Mouse (Mus musculus) heart, adult 9 months (tissue): ENCODE results near the gene Atp13a2.
A peak's percentile ranks its signal among the peaks of the same experiment; 100 is the strongest.

Source experiments
- DNase-seq, 2 experiments: peaks; one replicate each; pipeline ENCODE4 v3.0.0; 2022; ENCODE audit warnings: low spot score in 2 of 2

The Atp13a2 gene

GRCm38 (mm10) chr4:140996812-140997211, 10.1 kb downstream of the Atp13a2 start:
- no peak for DNase-seq

DNA sequence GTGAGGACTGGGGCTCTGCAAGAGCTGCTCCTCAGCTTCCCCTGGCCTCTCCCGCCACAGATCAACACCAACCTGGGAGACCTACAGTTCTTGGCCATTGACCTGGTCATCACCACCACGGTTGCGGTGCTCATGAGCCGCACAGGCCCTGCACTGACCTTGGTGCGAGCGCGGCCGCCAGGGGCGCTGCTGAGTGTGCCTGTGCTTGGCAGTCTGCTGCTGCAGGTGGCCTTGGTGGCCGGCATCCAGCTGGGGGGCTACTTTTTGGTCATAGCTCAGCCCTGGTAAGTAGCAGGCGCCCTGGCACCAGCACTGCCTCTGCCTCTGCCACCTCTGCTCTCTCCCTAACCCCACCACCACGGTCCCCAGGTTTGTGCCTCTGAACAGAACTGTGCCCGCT, 19.3 kb downstream of the Atp13a2 start:
- DNase-seq, result no peak

DNA sequence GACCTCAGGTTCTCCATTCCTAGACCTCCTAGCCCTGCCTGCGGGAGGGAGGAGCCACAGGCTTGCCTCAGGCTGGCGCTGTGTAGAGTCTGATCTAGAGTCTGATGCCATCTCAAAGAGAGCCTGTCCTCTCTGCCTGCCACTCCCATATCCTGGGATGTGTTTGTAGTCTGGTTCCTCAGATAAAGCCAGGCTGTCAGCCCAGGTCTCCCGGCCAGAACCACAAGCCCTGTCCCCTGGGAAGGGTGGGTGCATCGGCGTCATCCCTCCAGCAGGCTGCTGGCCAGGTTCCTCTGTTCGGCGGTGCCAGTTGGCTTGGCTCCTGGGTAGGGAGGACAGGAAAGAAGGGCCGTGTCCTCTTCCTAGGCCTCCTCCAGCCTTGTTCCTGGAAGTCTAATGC, 21.4 kb downstream of the Atp13a2 start:
- DNase-seq, result peak; percentile 74 to 76

- no peak for DNase-seq
Observed at GRCm38 (mm10) chr4:141010118-141010517, 23.4 kb downstream of the Atp13a2 start, which contains the start of gene Mfap2. TSS of gene Mfap2 (plus strand) at chr4:141010418.

- DNase-seq, result no peak
Observed at GRCm38 (mm10) chr4:141010526-141010925, 23.9 kb downstream of the Atp13a2 start.

DNA sequence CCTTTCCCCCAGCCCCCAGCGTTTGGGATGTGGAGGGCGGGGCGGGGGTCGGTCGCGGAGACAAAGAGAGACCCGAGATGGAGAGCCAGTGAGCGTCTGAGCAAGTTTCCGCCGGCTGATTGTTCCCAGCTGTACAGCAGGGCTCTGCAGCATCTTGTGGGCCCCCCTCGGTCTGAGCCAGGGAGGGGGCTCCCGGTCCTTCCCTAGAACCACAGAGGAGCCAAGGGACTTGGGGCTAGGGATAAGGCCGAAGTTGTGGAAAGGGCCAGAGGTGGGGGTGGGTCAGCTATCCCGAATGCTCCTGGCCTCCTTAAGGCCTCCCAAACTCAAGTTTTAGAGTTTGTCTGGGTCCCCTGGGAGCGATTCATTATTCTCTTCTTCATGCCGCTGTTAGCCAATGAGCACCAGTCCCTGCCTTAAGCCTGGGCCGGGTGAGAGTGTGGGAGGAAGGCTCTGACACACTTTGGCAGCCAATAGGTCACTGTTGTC, 24.3 kb downstream of the Atp13a2 start:
- peak in 1 of 2 experiments; percentile 44 for DNase-seq

DNA sequence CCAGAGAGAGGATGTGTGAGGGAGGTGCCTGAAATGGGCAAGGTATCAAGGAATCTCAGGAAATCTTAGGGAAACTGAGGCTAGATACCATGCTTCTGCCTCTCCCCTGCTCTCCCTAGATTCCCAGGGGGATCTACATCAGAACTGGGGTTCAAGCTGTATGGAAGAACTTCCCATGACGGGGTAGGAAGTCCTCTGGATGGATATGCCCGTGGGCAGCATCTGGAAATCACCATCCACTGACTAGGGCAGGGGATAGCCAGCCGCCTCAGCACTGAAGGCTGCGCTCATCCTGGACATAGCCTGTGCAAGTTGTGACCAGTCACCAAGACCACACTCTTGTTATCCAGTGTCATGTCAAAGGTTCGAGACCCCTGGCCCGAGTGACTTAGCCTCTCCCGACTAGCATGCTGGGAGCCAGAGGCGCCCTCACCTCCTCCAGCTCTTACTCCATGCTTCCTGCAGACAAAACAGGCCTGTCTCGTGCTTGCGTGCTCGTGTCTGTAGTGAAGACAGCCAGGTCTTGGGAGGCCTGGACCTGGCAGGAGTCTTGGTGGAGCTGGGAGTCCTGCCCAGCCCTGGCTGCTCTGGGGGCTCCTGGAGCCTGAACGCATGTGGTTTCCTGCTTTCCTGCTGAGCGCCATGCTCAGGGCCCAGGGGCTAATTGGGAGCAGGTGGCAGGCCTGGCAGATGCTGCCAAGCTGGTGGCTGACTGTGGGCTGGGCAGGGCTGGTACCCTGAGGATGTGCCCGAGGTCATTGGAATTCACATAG, 25.1 kb downstream of the Atp13a2 start:
- DNase-seq, result peak in 1 of 2 experiments; percentile 39

GRCm38 (mm10) chr4:141012558-141012957, 25.9 kb downstream of the Atp13a2 start:
- DNase-seq, result no peak

DNA sequence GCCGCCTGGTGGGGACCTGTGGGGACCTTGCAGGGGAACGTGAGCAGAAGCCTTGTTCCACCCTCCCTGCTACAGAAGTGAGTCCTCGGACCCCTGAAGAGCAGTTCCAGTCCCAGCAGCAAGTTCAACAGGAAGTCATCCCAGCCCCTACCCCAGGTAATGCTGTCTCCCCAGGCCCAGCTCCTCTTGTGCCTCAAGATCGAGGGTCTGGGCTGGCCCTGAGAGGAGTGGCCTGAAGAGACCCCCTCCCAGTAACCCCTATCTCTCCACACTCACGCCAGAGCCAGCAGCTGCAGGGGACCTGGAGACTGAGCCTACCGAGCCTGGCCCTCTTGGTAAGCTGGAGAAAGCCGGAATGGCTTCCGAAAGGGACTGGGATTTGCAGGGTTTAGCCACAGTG, 27.4 kb downstream of the Atp13a2 start:
- no peak for DNase-seq

GRCm38 (mm10) chr4:141014856-141015255, 28.2 kb downstream of the Atp13a2 start:
- DNase-seq, result no peak

- DNase-seq, result no peak
Observed at GRCm38 (mm10) chr4:141015356-141015755, 28.7 kb downstream of the Atp13a2 start.

- DNase-seq, result peak in 1 of 2 experiments; percentile 41
Observed at GRCm38 (mm10) chr4:141016311-141016710, 29.6 kb downstream of the Atp13a2 start.

DNA sequence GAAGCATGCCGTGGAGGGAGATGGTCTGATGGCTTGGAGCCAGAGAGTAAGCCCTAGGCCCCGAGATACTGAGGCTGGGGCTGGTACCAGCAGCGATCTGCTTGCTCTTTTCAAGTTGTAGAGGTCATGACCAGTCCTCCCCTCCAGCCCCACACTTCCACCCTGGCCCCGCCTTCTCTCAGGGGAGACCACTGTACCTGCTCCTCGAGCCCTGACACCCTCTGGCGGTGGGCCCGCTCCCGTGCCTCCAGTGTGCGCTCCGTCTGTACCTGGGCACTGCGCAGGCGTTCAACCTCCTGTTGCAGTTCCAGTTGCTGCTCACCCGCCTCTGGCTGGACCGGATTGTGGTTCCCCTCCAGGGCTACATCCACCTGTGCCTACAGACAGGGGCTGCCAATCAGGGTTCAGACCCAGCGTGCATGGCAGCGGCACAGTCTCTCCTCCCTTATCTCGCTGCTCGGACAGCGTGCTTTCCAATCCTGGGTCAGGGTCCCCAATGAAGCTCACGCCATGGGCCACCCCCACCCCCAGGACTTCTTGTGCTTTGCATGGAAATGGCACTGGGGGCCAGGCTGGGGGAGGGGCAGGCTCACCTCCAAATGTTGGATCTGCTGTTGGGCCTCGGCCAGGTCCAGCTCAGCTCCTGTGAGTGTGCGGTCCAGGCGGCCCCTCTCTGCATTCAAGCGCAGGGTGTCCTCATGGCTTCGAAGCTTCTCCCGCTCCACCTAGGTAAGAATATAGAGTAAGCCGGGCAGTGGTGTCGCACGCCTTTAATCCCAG, 31.2 kb downstream of the Atp13a2 start:
- no peak for DNase-seq

GRCm38 (mm10) chr4:141020220-141020619, 33.5 kb downstream of the Atp13a2 start:
- no peak for DNase-seq

DNA sequence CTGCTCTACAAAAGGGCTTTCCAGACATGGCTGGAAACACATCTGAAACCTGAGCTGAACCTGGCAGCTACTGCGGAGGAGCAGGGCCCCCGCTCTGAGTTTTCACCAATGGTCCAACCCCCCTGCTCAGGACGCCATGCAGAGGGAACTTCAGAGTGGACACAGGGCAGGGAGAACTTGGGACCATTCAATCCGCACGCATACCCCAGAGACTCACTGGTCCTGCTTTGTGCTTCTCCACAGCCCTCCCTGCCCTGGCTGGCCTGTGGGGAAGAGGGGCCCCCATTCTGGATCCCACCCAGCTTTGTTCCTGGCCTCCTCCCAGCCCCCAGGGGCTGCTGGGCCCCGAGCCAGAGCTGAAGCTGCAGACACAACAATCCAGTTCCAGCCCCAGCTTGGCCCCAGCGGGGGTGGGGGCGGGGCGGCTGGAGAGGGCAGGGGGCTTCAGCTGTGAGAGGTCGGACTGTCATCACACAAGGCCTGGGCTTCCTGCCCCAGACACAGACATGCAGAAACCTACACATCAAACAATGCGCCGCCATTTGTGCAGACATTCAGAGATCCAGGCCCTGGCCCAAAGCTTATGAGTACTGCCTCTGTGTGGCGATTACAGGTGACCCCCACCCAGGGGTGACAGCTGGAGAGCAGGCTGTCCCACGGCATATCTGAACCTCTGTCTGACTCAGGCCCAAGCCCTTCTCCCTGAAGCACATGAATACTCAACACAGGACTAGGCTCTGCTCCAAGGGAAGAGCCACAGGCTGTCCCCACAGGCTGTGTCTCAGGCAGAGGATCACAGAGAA, 34.3 kb downstream of the Atp13a2 start:
- DNase-seq, result peak; percentile 52 to 56

- no peak for DNase-seq
Observed at GRCm38 (mm10) chr4:141021614-141021929, 34.9 kb downstream of the Atp13a2 start.

DNA sequence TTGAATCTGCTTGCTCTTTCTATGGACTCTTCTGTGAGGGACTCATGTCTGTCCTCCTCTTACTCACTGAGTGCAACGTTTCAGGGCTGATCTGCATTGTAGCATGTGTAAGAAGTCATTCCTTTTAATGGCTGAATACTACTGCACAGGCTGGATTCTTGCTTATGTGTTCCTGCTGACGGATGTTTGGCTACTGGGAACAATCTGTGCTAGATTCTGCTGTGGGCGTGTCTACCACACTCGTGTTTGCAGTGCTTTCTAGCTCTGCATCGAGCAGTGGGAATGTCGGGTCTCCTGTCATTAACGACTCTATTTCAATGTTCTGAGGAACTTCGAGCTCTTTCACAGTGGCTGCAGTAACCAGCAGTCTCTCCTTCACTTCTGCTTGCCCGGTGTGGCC, 37.4 kb downstream of the Atp13a2 start:
- no peak for DNase-seq

GRCm38 (mm10) chr4:141024992-141025391, 38.3 kb downstream of the Atp13a2 start:
- DNase-seq, result no peak

DNA sequence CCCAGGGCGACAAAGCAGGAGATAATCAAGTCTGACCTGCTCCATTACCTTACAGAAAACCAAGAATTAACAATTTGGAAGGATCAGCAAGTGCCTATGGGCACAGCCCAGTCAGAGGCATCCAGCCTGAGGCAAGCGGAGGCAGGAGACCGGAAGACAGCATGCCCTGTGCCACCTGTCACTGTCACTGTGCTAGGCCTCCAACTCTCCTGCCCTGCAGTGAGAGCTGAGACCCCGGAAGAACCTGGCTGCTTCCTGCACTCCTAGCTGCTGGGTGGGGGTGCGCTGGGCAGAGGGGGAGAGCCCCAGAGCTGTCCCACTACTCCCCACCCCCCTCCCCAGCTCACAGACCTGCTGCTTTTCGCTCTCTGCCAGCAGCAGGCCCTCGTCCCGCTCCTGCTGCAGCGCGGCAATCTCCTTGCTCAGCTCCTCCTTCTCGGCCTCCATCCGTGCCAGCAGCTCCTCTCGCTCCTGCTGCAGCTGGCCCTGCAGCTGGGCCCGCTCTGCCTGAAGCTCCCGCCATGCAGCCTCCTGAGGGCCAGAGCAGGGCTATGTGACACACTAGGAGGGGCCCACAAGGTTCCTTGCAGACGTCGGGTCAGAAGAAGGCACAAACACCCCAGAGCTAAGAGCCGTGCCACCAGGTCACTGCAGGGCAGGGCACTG, 44.0 kb downstream of the Atp13a2 start:
- DNase-seq, result no peak

- DNase-seq, result peak; percentile 70 to 74
Observed at GRCm38 (mm10) chr4:141031733-141032132, 45.1 kb downstream of the Atp13a2 start.
